Mouse (Mus musculus): ENCODE results near the gene Ilk.

Ilk gene

GRCm38 (mm10) chr7:105786506-105787284, 50.3 kb downstream of the Ilk start:
- DNase-seq: no peak

GRCm38 (mm10) chr7:105787285-105788140, 51.1 kb downstream of the Ilk start, which contains the start of gene Dchs1:
Gene Dchs1, minus strand, starts transcription at chr7:105787654.
- DNase-seq: no peak

GRCm38 (mm10) chr7:105791147-105791546, 54.8 kb downstream of the Ilk start:
- DNase-seq: no peak
